Mouse (Mus musculus) forebrain, embryonic 13.5 days (tissue): ENCODE measurements around the gene Cacng3. TPM values are rescaled to one million over a fixed set of nuclear protein-coding genes. Genes with fewer than 3 reads are reported as not detected.
A peak's percentile ranks its signal among the peaks of the same experiment; 100 is the strongest.

Experiments
- ATAC-seq: fragments of 200-750 bp; cut with Nextera tagmentation; 2 replicates; pipeline ENCODE4 v1.8.0; 2017
- H3K27ac ChIP-seq: fragments of 300-500 bp; sonication (generic); 2 replicates; pipeline ENCODE4 v1.5.1; 2015; ENCODE audit warnings: inconsistent platforms, mild to moderate bottlenecking, moderate library complexity
- H3K27me3 ChIP-seq: fragments of 300-500 bp; sonication (generic); 2 replicates; pipeline ENCODE4 v1.6.1; 2015; ENCODE audit warnings: mild to moderate bottlenecking, inconsistent platforms
- H3K36me3 ChIP-seq: fragments of 300-500 bp; sonication (generic); 2 replicates; pipeline ENCODE4 v1.6.1; 2015; ENCODE audit warnings: mild to moderate bottlenecking, inconsistent platforms; ENCODE audit not compliant: poor library complexity, severe bottlenecking
- H3K4me1 ChIP-seq: fragments of 300-500 bp; sonication (generic); 2 replicates; pipeline ENCODE4 v1.6.1; 2015; ENCODE audit warnings: inconsistent platforms
- H3K4me2 ChIP-seq: fragments of 300-500 bp; sonication (generic); 2 replicates; pipeline ENCODE4 v1.6.1; 2015; ENCODE audit warnings: inconsistent platforms, mild to moderate bottlenecking, moderate library complexity
- H3K4me3 ChIP-seq: fragments of 300-500 bp; sonication (generic); 2 replicates; pipeline ENCODE4 v1.5.1; 2015; ENCODE audit warnings: mild to moderate bottlenecking, inconsistent platforms
- H3K9ac ChIP-seq: fragments of 300-500 bp; sonication (generic); 2 replicates; pipeline ENCODE4 v1.6.1; 2015; ENCODE audit warnings: mild to moderate bottlenecking, inconsistent platforms
- H3K9me3 ChIP-seq: fragments of 300-500 bp; sonication (generic); replicated peaks from 2 replicates; pipeline ENCODE4 v1.6.1; 2016; ENCODE audit warnings: inconsistent platforms
- WGBS: fragments of 180-500 bp; shearing (Covaris S2); methylation state at CpG from one replicate; pipeline ENCODE4 v1.1.7; 2015; 5-methylcytosine and 5-hydroxymethylcytosine counted together
- polyA plus RNA-seq: library from polyadenylated mRNA; unstranded; fragments of >200 nt; fragmentation: Nextera tagmentation; extraction: Ambion mirVana; gene quantifications from 2 replicates; pipeline ENCODE4 v1.2.1, GENCODE M21; 2015

Cacng3 gene
- polyA plus RNA-seq, 1 experiment from 2014 or later: 3.4 TPM

DNA sequence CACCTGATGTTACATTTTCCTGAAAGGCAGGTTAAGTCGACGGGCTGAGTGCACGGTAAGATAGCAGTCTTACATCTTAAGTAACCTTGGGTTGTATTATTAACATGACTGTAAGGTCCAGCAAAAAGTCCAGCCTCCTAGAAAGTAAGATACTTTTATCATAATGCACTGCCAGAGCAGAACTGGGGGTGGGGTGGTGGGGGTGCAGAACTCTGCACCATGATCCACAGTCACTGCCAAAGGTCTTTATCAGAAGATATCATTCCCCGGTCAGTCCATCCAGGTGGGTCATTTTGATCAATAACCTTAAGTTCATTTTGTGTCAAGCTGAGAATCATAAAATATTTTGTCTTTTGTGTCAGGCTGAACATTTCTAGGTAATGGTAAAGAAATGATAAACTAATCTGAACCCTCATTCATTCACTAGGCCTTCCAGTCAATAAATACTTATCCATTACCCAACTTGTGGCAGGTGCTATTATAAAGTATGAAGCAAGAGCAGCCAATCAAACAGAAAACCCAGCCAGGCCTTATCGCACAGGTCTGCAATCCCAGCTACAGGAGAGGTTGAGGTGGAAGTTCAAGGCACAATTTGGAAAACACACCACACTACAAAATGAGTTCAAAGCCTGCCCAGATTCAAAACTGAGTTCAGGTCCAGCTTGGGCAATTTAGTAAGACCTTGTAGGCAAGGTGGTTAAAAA, 12.7 kb upstream of the Cacng3 start:
- Histone ChIP-seq H3K4me1 (no peaks in the 10 kb centered on the region), H3K9me3 (no peaks in the 10 kb centered on the region), H3K4me2 (no peak overlapping the region), H3K27ac (no peak overlapping the region), H3K9ac (no peak overlapping the region), H3K4me3 (no peak overlapping the region), H3K27me3 (no peaks in the 10 kb centered on the region), H3K36me3 (no peaks in the 10 kb centered on the region)
- WGBS: 94% methylated on average over 5 of the region's 5 CpGs
- no peak for ATAC-seq

DNA sequence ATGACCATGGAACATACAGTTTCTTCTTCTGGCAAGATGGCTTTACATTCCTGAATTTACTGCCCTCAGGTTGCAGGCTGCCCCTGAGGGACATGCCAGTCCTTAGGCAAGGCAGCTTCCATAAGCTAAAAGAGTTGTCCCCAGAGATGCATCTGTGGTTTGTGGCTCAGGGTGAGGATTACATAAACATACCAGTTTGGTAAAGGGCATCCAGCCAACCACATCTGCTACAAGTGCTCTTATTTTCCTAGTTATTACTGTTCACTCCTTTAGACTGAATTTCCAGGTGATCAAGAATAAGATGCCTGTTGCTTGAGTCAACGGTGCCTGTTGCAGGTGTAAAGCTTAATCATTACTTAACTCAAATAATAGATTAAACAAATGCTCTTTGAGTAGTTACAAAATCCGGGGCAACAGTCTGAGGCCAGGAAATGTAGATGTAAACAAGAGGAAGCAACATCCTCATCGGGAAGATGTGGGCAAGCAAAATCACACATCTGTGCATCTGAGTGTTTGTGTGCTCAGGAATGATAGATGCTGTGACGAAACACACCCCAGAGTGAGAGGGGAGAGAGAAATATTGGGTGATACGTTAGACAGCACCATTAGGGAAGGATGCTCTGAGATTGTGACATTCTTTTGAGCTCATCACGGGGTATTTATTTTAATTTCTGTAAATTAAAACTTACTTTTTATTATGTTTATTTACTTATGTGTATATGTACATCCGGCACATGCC, 4.8 kb upstream of the Cacng3 start:
- Histone ChIP-seq H3K27ac (no peak overlapping the region), H3K9me3 (no peaks in the 10 kb centered on the region), H3K4me3 (no peak overlapping the region), H3K36me3 (no peaks in the 10 kb centered on the region), H3K4me2 (no peak overlapping the region), H3K9ac (no peak overlapping the region), H3K27me3 (peaks cover 8% of the 10 kb centered on the region), H3K4me1 (peaks cover 2% of the 10 kb centered on the region; the same call in 1 of the 2 replicates)
- WGBS: 85% methylated on average over 7 of the region's 7 CpGs
- ATAC-seq: no peak

GRCm38 (mm10) chr7:122667903-122668302, 2.4 kb upstream of the Cacng3 start:
- Histone ChIP-seq H3K27me3 (peaks cover 25% of the 10 kb centered on the region), H3K4me3 (no peak overlapping the region), H3K27ac (no peak overlapping the region), H3K4me2 (no peak overlapping the region), H3K4me1 (peaks cover 14% of the 10 kb centered on the region), H3K9ac (no peak overlapping the region), H3K9me3 (no peaks in the 10 kb centered on the region), H3K36me3 (no peaks in the 10 kb centered on the region)
- 23% methylated on average over 5 of the region's 5 CpGs for WGBS
- ATAC-seq: no peak

DNA sequence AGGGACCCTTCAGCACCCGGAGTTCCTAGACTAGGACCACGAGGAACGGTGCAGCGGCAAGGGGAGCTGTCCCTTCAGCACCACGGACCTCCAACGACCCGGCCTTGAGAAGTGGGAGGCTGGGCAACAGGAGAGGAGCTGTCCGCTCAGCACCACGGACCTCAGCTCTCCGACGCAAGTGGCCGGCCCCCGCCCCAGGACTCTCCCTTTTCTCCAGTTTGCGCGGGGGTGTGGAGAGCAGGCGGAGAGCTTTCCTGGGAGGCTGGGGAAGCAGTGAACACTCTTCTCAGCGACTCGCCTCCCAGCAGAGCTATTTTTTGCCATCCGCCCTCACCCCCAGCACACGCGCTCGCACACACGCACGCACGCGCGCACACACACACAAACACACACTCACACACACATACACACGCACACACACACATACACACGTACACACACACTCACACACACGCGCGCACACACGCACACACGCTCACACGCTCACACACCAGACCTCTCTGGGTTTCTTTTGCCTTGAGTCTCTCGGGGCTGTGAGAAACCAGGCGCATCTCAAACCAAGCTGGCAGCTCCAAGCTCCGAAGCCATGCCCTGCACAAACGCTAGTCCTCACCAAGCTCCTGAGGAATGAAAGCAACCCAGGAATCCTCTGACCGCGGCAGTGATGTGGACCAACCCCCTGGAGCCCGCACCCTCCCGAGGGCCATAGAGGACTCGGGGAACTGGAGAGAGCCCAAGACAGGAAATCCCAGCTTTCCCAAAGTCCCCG, 765 bp downstream of the Cacng3 start:
- no peaks in the 10 kb centered on the region for H3K36me3 ChIP-seq
- peak; percentile 65 for ATAC-seq

GRCm38 (mm10) chr7:122672981-122673380, 2.7 kb downstream of the Cacng3 start:
- Histone ChIP-seq H3K36me3 (no peaks in the 10 kb centered on the region), H3K27ac (no peak overlapping the region), H3K9me3 (no peaks in the 10 kb centered on the region), H3K4me1 (peaks cover 14% of the 10 kb centered on the region), H3K4me2 (no peak overlapping the region), H3K4me3 (no peak overlapping the region), H3K27me3 (peaks cover 25% of the 10 kb centered on the region), H3K9ac (no peak overlapping the region)
- ATAC-seq: no peak
- 51% methylated on average over 5 of the region's 5 CpGs for WGBS

More for the DNA sequence above, 765 bp downstream of the Cacng3 start:
- H3K9ac ChIP-seq: peak overlapping the region; percentile 14
- no peaks in the 10 kb centered on the region for H3K9me3 ChIP-seq
- H3K4me2 ChIP-seq: peak overlapping the region; percentile 61
- H3K4me1 ChIP-seq: peaks cover 14% of the 10 kb centered on the region
- WGBS: 7% methylated on average over 42 of the region's 45 CpGs
- peaks cover 25% of the 10 kb centered on the region for H3K27me3 ChIP-seq
- peak overlapping the region; percentile 35 for H3K4me3 ChIP-seq
- H3K27ac ChIP-seq: no peak overlapping the region

- H3K36me3 ChIP-seq: no peaks in the 10 kb centered on the region
- H3K9ac ChIP-seq: no peak overlapping the region
- H3K4me3 ChIP-seq: no peak overlapping the region
- 64% methylated on average over 7 of the region's 7 CpGs for WGBS
- H3K27ac ChIP-seq: no peak overlapping the region
- peaks cover 14% of the 10 kb centered on the region for H3K4me1 ChIP-seq
- H3K9me3 ChIP-seq: no peaks in the 10 kb centered on the region
- no peak overlapping the region for H3K4me2 ChIP-seq
- peaks cover 19% of the 10 kb centered on the region for H3K27me3 ChIP-seq
- ATAC-seq: no peak
Measured at GRCm38 (mm10) chr7:122675207-122675606, 4.9 kb downstream of the Cacng3 start.

DNA sequence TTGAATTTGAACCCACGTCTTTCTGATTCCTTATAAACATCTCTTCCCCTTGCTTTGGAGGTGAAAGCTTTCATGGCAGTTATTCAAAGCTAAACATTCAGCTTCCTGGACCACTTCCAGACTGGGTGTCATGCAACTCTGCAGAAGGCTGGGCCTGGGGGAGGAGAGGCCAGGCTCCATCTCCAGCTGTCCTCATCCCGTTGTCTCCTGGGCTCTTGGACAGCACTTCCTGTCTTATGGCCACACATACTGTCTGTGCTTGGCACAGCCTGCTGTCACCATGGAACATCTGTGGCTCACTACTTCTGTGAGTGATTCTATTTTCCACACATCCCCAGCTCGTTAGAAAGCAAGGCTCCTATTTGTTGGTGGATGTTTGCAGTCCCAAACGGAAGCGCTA, 31.5 kb downstream of the Cacng3 start:
- no peaks in the 10 kb centered on the region for H3K36me3 ChIP-seq
- WGBS: 80% methylated on average over 5 of the region's 5 CpGs

DNA sequence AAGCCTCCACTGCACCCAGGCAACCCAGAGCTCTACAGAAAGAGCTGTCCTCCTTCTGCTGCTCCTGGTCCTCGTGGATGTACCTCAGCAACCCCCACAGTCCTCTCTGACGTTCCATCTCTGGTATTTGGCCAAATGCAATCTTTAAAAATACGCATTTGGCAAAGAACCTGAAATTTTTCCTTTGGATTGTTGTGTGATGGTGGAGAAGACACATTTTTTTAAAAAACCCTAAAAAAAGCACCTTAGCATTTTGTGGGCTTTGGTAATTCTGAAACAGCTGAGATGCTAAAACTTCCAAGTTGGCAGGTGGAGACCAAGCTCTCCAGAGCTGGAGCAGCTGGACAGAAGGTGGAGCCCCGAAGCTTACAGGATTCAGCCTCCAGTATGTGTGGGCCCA, 32.2 kb downstream of the Cacng3 start:
- no peaks in the 10 kb centered on the region for H3K36me3 ChIP-seq
- no peak for ATAC-seq

More for the DNA sequence above, 31.5 kb downstream of the Cacng3 start:
- Histone ChIP-seq H3K4me1 (no peaks in the 10 kb centered on the region), H3K27ac (no peak overlapping the region), H3K4me2 (no peak overlapping the region), H3K27me3 (no peaks in the 10 kb centered on the region), H3K4me3 (no peak overlapping the region), H3K9ac (no peak overlapping the region), H3K9me3 (no peaks in the 10 kb centered on the region)
- no peak for ATAC-seq

GRCm38 (mm10) chr7:122706736-122707135, 36.4 kb downstream of the Cacng3 start:
- ATAC-seq: no peak
- H3K9me3 ChIP-seq: no peaks in the 10 kb centered on the region
- WGBS: 51% methylated on average over 5 of the region's 5 CpGs

More for the DNA sequence above, 32.2 kb downstream of the Cacng3 start:
- Histone ChIP-seq H3K9ac (no peak overlapping the region), H3K9me3 (no peaks in the 10 kb centered on the region), H3K4me2 (no peak overlapping the region), H3K4me1 (no peaks in the 10 kb centered on the region), H3K27ac (no peak overlapping the region), H3K4me3 (no peak overlapping the region), H3K27me3 (no peaks in the 10 kb centered on the region)
- WGBS: 81% methylated on average over 4 of the region's 4 CpGs

GRCm38 (mm10) chr7:122716299-122716698, 46.0 kb downstream of the Cacng3 start:
- Histone ChIP-seq H3K4me2 (no peak overlapping the region), H3K9ac (no peak overlapping the region), H3K4me1 (peaks cover 5% of the 10 kb centered on the region; the same call in 1 of the 2 replicates), H3K27me3 (no peaks in the 10 kb centered on the region), H3K9me3 (no peaks in the 10 kb centered on the region), H3K27ac (no peak overlapping the region), H3K36me3 (no peaks in the 10 kb centered on the region), H3K4me3 (no peak overlapping the region)
- 42% methylated on average over 3 of the region's 3 CpGs for WGBS
- ATAC-seq: no peak

More at GRCm38 (mm10) chr7:122706736-122707135, 36.4 kb downstream of the Cacng3 start:
- H3K27ac ChIP-seq: no peak overlapping the region
- no peak overlapping the region for H3K4me2 ChIP-seq
- H3K4me1 ChIP-seq: no peaks in the 10 kb centered on the region
- H3K36me3 ChIP-seq: no peaks in the 10 kb centered on the region
- H3K4me3 ChIP-seq: no peak overlapping the region
- H3K9ac ChIP-seq: no peak overlapping the region
- H3K27me3 ChIP-seq: no peaks in the 10 kb centered on the region

DNA sequence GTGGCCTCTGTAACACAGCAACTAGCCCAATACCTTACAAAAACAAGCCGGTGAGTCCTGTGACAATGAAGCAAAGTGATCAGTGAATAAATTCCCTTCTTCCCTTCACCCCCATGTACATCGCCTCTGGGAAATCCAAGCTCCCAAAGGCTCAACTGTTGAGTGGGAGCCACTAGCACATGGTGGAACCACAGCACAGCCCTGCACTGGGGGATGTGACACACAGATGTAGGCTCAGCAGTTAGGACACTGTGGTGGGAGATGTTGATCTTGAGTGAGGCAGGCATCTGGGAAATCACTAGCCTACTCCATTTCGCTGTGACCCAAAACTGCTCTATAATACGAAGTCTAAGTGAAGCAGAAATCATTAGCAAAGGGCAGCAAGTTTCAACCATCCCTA, 48.2 kb downstream of the Cacng3 start:
- Histone ChIP-seq H3K9ac (no peak overlapping the region), H3K27ac (no peak overlapping the region), H3K4me1 (peaks cover 5% of the 10 kb centered on the region; the same call in 1 of the 2 replicates), H3K9me3 (no peaks in the 10 kb centered on the region), H3K4me2 (no peak overlapping the region), H3K4me3 (no peak overlapping the region), H3K27me3 (no peaks in the 10 kb centered on the region), H3K36me3 (no peaks in the 10 kb centered on the region)
- WGBS: 91% methylated on average over 4 of the region's 4 CpGs
- no peak for ATAC-seq

DNA sequence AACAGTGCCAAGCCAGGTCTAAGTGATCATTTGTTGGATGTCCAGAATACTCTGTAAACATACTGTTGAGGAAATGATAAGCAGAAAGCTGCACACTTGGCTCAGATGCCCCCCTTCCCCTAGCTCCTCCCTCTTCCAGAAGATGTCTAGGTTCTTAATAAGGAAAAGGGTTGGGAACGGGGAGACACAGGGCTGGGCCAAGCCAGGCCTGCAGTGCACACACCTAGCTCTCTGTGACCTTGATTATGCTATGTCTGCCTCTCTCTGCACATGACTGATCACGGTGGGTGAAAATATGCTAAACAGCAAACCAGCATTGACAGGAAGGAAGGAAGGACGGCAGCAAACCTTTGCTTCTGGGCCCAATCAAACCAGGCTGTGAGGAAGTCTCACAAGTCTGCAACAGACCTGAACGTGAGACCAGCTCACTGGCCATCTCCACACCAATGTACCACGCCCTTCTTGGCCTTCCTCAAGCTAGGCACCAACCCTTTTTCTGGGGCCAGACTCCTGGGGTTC, 53.1 kb downstream of the Cacng3 start:
- Histone ChIP-seq H3K9me3 (no peaks in the 10 kb centered on the region), H3K4me2 (no peak overlapping the region), H3K4me3 (no peak overlapping the region), H3K4me1 (peaks cover under 1% of the 10 kb centered on the region; the same call in 1 of the 2 replicates), H3K27ac (no peak overlapping the region), H3K36me3 (no peaks in the 10 kb centered on the region), H3K27me3 (no peaks in the 10 kb centered on the region), H3K9ac (no peak overlapping the region)
- 60% methylated on average over 5 of the region's 5 CpGs for WGBS
- ATAC-seq: no peak
